Mouse (Mus musculus) heart, postnatal 0 days (tissue): ENCODE data around the gene Stard3. TPM values are rescaled to one million over a fixed set of nuclear protein-coding genes. Genes with fewer than 3 reads are reported as not detected.
A peak's percentile ranks its signal among the peaks of the same experiment; 100 is the strongest.

Source experiments
- ATAC-seq: fragments of 200-750 bp; cut with Nextera tagmentation; 2 replicates; pipeline ENCODE4 v1.8.0; 2017; ENCODE audit warnings: low read depth, moderate number of reproducible peaks, moderate library complexity; ENCODE audit not compliant: insufficient read depth
- DNase-seq: peaks from one replicate; pipeline ENCODE4 v3.0.0-alpha.2; 2016; ENCODE audit warnings: low spot score
- H3K27ac ChIP-seq: fragments of 300-500 bp; sonication (generic); 2 replicates; pipeline ENCODE4 v1.5.1; 2014; ENCODE audit warnings: low read depth, mild to moderate bottlenecking
- H3K27me3 ChIP-seq: fragments of 300-500 bp; sonication (generic); 2 replicates; pipeline ENCODE4 v1.6.1; 2014; ENCODE audit warnings: low read length, mixed read lengths; ENCODE audit not compliant: control insufficient read depth, insufficient read depth
- H3K36me3 ChIP-seq: fragments of 300-500 bp; sonication (generic); replicated peaks from 2 replicates; pipeline ENCODE4 v1.6.1; 2014; ENCODE audit warnings: low read length, mixed read lengths; ENCODE audit not compliant: control insufficient read depth, insufficient read depth
- H3K4me1 ChIP-seq: fragments of 300-500 bp; sonication (generic); 2 replicates; pipeline ENCODE4 v1.6.1; 2014; ENCODE audit warnings: antibody characterized with exemption; ENCODE audit not compliant: control insufficient read depth, insufficient read depth
- H3K4me2 ChIP-seq: fragments of 300-500 bp; sonication (generic); 2 replicates; pipeline ENCODE4 v1.6.1; 2014; ENCODE audit warnings: low read depth, mild to moderate bottlenecking, low read length, moderate library complexity
- H3K4me3 ChIP-seq: fragments of 300-500 bp; sonication (generic); 2 replicates; pipeline ENCODE4 v1.5.1; 2014; ENCODE audit warnings: low read depth, low read length
- H3K9ac ChIP-seq: fragments of 300-500 bp; sonication (generic); replicated peaks from 2 replicates; pipeline ENCODE4 v1.6.1; 2014; ENCODE audit warnings: low read depth, low read length, mixed read lengths
- H3K9me3 ChIP-seq: fragments of 300-500 bp; sonication (generic); replicated peaks from 2 replicates; pipeline ENCODE4 v1.6.1; 2016; ENCODE audit warnings: low read length; ENCODE audit not compliant: control insufficient read depth
- CTCF ChIP-seq: IDR thresholded peaks from 2 replicates; pipeline ENCODE4 v1.5.1; 2016; ENCODE audit warnings: antibody characterized with exemption, control low read depth, low read depth
- EP300 ChIP-seq: IDR thresholded peaks from 2 replicates; pipeline ENCODE4 v1.6.1; 2016; ENCODE audit warnings: antibody characterized with exemption, low read depth
- WGBS: fragments of 180-500 bp; shearing (Covaris S2); extraction: QIAGEN DNeasy Blood & Tissue Kit; methylation state at CpG from one replicate; pipeline ENCODE4 v1.1.7; 2014; 5-methylcytosine and 5-hydroxymethylcytosine counted together
- polyA plus RNA-seq: library from polyadenylated mRNA; unstranded; fragments of >200 nt; fragmentation: Nextera tagmentation; extraction: Ambion mirVana; gene quantifications from 2 replicates; pipeline ENCODE4 v1.2.1, GENCODE M21; 2015
- total RNA-seq: library from RNA; depleted of rRNA; stranded (reverse); fragments of >200 nt; gene quantifications from 2 replicates; pipeline ENCODE4 v1.2.3, GENCODE M21; 2014; ENCODE audit warnings: low replicate concordance; rRNA removed

Gene Stard3
- total RNA-seq, result 44.8 and 53.6 TPM in 2 replicates
- polyA plus RNA-seq, result 34.7 and 35.3 TPM in 2 replicates

DNA sequence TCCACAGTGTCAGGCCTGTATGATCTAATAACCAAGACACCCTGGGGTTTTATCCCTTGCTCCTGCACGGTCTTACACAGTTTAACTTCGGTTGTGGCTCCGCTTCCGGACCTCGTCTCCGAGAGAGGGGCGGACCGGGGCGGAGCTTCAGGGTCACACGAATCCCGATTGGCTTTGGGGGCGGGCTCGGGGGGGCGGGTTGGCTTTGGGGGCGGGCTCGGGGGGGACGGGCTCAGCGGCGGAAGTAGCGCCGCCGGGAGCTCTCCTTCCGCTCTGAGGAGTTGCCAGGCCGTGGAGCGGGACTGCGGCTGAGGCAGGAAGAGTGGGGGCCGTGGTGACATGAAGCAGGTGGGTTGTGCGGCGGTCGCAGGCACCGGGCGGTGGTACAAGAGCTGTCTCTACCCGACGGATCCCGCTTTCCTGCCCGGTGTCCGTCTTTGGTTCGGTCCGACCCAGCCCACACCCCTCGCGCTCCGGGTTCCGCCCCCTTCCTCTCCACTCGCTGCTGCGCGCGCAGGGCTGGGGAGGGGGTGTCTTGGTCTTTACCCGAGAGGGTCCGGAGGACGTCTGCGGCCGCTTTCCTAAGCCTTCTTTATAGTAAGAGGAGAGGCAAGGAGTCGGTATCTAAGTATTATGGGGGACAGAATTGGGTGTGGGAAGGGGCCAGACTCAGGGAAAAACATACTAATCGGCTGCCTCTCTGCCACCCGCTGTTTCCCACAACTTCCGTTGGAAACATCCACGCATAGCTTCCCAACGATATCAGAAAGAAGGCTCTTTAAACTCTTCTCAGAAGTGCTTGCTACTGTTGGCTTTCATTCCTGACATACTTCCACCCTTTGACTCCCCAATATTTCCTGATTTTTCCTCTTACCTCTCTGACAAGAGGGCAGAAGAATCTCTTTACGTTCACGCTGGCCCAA, at the start of gene Stard3:
Gene Stard3 (plus strand): TSS at position 208 of the 923 bp plus-strand sequence.
- TF ChIP-seq CTCF (no peak), EP300 (no peak)
- WGBS, result under 1% methylated on average over 58 of the region's 60 CpGs
- H3K9ac ChIP-seq, result peak within 1 kb of the TSS; percentile 63
- H3K27me3 ChIP-seq, result no peaks in the 10 kb centered on the region
- H3K4me3 ChIP-seq, result peak within 1 kb of the TSS; percentile 82
- DNase-seq (peak; percentile 87), ATAC-seq (peak; percentile 87)
- H3K4me2 ChIP-seq, result peak within 1 kb of the TSS; percentile 81
- no peaks in the 10 kb centered on the region for H3K9me3 ChIP-seq
- H3K36me3 ChIP-seq, result no peaks in the 10 kb centered on the region
- peaks cover 19% of the 10 kb centered on the region for H3K4me1 ChIP-seq
- peak within 1 kb of the TSS; percentile 91 for H3K27ac ChIP-seq

DNA sequence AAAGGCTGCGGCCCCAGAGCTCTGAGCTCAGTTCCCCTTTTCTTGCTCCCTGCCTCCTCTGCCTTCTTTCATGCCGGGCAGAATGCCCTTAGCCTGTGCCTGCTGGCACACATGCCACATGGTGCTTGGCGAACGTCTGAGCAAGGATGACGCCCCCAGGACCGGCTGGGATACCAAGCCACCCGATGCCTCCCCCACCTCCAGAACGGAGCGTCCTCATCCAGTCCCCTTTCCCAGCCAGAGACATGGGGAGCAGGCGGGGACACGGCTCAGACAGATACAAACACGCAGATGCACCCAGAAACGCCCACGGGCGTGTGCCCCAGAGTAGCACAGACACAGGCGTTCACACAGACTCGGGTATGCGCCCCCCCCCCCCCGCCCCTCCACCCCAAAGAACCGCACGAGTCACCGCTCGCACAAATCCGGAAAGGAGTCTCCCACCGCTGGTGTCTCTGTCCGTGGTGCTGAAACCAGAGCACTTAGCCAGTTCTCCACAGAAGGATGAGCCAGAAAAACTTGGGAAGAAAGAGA, 44.3 kb upstream of the Stard3 start:
- no peak overlapping the region for H3K9ac ChIP-seq
- H3K9me3 ChIP-seq, result no peaks in the 10 kb centered on the region
- peaks cover 48% of the 10 kb centered on the region for H3K27me3 ChIP-seq
- H3K4me2 ChIP-seq, result no peak overlapping the region
- H3K36me3 ChIP-seq, result no peaks in the 10 kb centered on the region
- DNase-seq (peak; percentile 51), ATAC-seq (no peak)
- no peak overlapping the region for H3K27ac ChIP-seq
- WGBS, result 2% methylated on average over 25 of the region's 26 CpGs
- TF ChIP-seq CTCF, result no peak
- TF ChIP-seq EP300, result no peak
- no peaks in the 10 kb centered on the region for H3K4me1 ChIP-seq
- H3K4me3 ChIP-seq, result no peak overlapping the region

DNA sequence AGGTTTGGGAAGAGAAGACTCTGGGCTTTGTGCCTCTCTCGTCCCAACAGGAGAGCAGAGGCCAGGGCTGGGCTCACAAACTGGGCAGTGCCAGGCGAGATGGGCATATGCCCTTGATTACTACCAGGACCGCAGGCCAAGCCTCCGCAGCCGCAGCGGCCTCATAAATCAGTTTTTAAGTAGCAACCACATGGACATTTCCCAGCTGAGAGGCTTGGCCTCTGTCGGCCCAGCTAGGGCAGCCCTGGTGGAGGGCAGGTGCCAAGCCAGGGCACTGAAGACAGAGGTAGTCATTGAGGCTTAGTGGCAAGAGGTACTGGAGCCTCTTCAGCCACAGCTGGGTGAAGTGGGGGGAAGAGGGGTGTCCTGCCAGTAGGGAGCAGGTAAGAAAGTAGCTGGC, 40.7 kb upstream of the Stard3 start:
- no peak overlapping the region for H3K4me3 ChIP-seq
- H3K9ac ChIP-seq, result no peak overlapping the region
- WGBS, result 7% methylated on average over 7 of the region's 7 CpGs
- H3K36me3 ChIP-seq, result no peaks in the 10 kb centered on the region
- H3K4me1 ChIP-seq, result no peaks in the 10 kb centered on the region
- no peaks in the 10 kb centered on the region for H3K9me3 ChIP-seq
- DNase-seq (no peak), ATAC-seq (no peak)
- no peak overlapping the region for H3K4me2 ChIP-seq
- H3K27ac ChIP-seq, result no peak overlapping the region
- TF ChIP-seq EP300 (no peak), CTCF (no peak)
- peaks cover 84% of the 10 kb centered on the region for H3K27me3 ChIP-seq

DNA sequence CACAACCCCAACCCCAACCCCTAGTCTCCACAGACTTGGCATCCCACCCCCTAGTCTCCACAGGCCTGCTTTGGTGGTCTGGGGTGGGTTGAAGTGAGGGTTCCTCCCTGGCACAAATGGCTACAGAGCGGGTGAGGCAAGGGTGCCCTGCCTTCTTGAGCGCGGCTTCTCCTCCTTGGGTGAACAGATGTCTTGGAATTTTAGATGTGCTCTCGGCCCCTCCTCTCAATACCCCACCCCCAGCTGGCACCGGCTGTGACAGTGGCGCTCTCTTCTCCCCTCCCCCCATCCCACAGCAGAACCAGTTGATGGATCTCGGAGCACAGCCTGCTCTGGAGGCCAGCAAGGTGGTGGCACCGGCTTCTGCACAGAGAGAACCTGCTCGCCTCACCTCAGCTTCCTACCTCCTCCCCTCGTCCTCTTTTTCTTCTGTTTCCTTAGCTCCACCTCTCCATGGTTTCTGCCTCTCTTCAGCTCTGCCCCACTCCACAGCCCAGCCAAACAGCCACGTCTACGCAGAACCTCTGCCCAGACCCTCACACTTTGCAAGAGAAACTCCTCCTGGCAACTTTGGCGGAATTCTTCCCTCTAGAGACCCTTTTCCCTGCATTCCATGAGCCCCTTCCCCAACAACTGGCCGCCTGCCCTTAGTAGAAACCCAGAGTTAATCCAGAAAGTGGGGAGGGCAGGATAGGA, 39.6 kb upstream of the Stard3 start:
- Histone ChIP-seq H3K4me1 (no peaks in the 10 kb centered on the region), H3K27ac (no peak overlapping the region), H3K4me2 (no peak overlapping the region), H3K4me3 (no peak overlapping the region), H3K27me3 (peaks cover 87% of the 10 kb centered on the region), H3K9ac (no peak overlapping the region), H3K9me3 (no peaks in the 10 kb centered on the region), H3K36me3 (no peaks in the 10 kb centered on the region)
- TF ChIP-seq EP300 (no peak), CTCF (no peak)
- DNase-seq (no peak), ATAC-seq (no peak)
- 1% methylated on average over 14 of the region's 14 CpGs for WGBS

DNA sequence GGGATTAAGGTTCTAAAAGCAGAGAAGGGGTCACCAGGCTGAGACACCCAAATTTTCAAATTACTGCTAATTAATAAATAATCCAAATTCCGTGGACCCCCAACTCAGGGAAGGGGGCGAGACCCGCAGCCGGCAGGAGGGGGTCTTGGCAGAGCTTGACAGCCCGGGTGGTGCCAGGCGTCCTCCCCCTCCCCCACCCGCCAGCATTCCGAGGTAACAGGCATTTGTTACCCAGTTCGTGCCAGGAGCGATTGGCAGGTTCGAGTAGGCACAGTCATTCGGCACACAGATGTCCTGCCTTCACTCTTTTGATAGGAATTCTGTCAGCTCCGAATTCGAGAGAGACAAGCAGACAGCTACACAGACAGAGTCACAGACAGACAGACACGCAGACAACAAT, 39.0 kb upstream of the Stard3 start:
- no peak for ATAC-seq
- Histone ChIP-seq H3K27me3 (peaks cover 87% of the 10 kb centered on the region), H3K27ac (no peak overlapping the region), H3K36me3 (no peaks in the 10 kb centered on the region), H3K9me3 (no peaks in the 10 kb centered on the region), H3K4me3 (no peak overlapping the region), H3K9ac (no peak overlapping the region), H3K4me2 (no peak overlapping the region), H3K4me1 (no peaks in the 10 kb centered on the region)
- no peak for TF ChIP-seq EP300
- no peak for TF ChIP-seq CTCF
- no peak for DNase-seq
- 4% methylated on average over 15 of the region's 15 CpGs for WGBS
